ENCODE assay signal across 29 mouse cellular contexts in genomic region chr5:121342490-121342889, GRCm38 (mm10). TPM values are rescaled to one million over a fixed set of nuclear protein-coding genes. Genes with fewer than 3 reads are reported as not detected.
DNase-seq lines count a peak whose midpoint lies in the region; ATAC-seq and TF ChIP-seq lines count a peak whose summit lies in the region.
"Had no signal": no experiment of that assay in that cellular context is flagged by ENCODE, and none has a peak within 500 bp of the region (broad histone marks: within the 10 kb centered on the region; RNA-seq: fewer than 3 reads in every experiment).

No protein-coding gene starts in this region.

- intact Hi-C loops in left cerebral cortex, adult 2 months (cut with DNase I): no loop called here
- intact Hi-C loops in left cerebral cortex, postnatal 10 days (cut with DNase I): no loop called here

- no peak; the same call in 1 of the 2 replicates for TF ChIP-seq CTCF in left cerebral cortex, adult 2 months (IDR thresholded peaks at IDR 0.05)

- peaks cover 26% of the 10 kb centered on the region for H3K4me1 ChIP-seq in limb, embryonic 10.5 days
- H3K4me1 ChIP-seq: heart, embryonic 15.5 days; midbrain, embryonic 13.5 days; neural tube, embryonic 13.5 days had no signal

- WGBS in limb, embryonic 10.5 days: 93% methylated on average over 11 of the region's 11 CpGs

- peak overlapping the region; percentile 22; the same call in 1 of the 2 replicates for H3K27ac ChIP-seq in left cerebral cortex, adult 2 months
- H3K27ac ChIP-seq in limb, embryonic 10.5 days: 0 out of 2 replicates have a peak overlapping the region, but pooled peaks have one; percentile 1
- H3K27ac ChIP-seq: heart, embryonic 10.5 days; heart, embryonic 15.5 days; hindbrain, embryonic 12.5 days; hindbrain, postnatal 0 days; intestine, embryonic 15.5 days; limb, embryonic 13.5 days; liver, embryonic 14.5 days; midbrain, embryonic 13.5 days; neural tube, embryonic 13.5 days had no signal

- ATAC-seq in cerebellum, adult (ENCODE audit: insufficient number of reproducible peaks, low FRiP score, low TSS enrichment): no peak
- no peak for ATAC-seq in megakaryocyte-erythroid progenitor cell, adult 5-6 weeks (replicated peaks; ENCODE audit: low FRiP score, low TSS enrichment, poor library complexity, severe bottlenecking)
- ATAC-seq: CD4-positive, CD25-positive, alpha-beta regulatory T cell, adult 4 months; forebrain, postnatal 0 days; hindbrain, postnatal 0 days; intestine, embryonic 15.5 days; midbrain, embryonic 13.5 days had no signal

- H3K4me3 ChIP-seq in left cerebral cortex, adult 2 months: no peak overlapping the region
- no peak overlapping the region for H3K4me3 ChIP-seq in limb, embryonic 10.5 days
- H3K4me3 ChIP-seq: erythroblast, embryonic 14.5 days; heart, embryonic 10.5 days; heart, embryonic 15.5 days; hindbrain, embryonic 12.5 days; intestine, embryonic 15.5 days; limb, embryonic 13.5 days; midbrain, embryonic 13.5 days; neural tube, embryonic 13.5 days had no signal

- H3K9me3 ChIP-seq in limb, embryonic 10.5 days (replicated peaks): no peaks in the 10 kb centered on the region
- H3K9me3 ChIP-seq: heart, embryonic 10.5 days; heart, embryonic 15.5 days; hindbrain, embryonic 12.5 days; intestine, embryonic 15.5 days; limb, embryonic 13.5 days; midbrain, embryonic 13.5 days; neural tube, embryonic 13.5 days had no signal

- peak; percentile 60 for DNase-seq in cerebellum, adult 9-10 months
- DNase-seq in left cerebral cortex, adult 2 months (ENCODE audit: extremely low spot score in 1 of 2, low spot score in 2 of 2): no peak
- no peak for DNase-seq in left cerebral cortex, postnatal 10 days (ENCODE audit: extremely low spot score in 1 of 2, low spot score in 2 of 2)
- peak; percentile 69 for DNase-seq in brain, adult 2 months (ENCODE audit: low read depth, low spot score)
- no peak for DNase-seq in limb, embryonic 10.5 days (ENCODE audit: low spot score)
- DNase-seq: adrenal gland, adult 2 months; adrenal gland, postnatal 36 days; forebrain, postnatal 0 days; gastrocnemius, postnatal 14 days; kidney, adult 2 months; kidney, postnatal 36 days; layer of hippocampus, postnatal 36 days; lung, embryonic 14.5 days; lung, postnatal 14 days; thymus, adult 2 months; thymus, postnatal 36 days had no signal

- no peaks in the 10 kb centered on the region for H3K27me3 ChIP-seq in limb, embryonic 10.5 days (ENCODE audit: low read depth, poor library complexity, severe bottlenecking)
- H3K27me3 ChIP-seq: heart, embryonic 15.5 days; hindbrain, embryonic 12.5 days; intestine, embryonic 15.5 days; limb, embryonic 13.5 days; midbrain, embryonic 13.5 days; neural tube, embryonic 13.5 days had no signal

- H3K36me3 ChIP-seq in limb, embryonic 10.5 days: peaks cover 83% of the 10 kb centered on the region

RNA-seq across cellular contexts. Expression of gene Trafd1, which starts 42.9 kb away (rescaled TPM):
- total RNA-seq in left cerebral cortex, adult 2 months (2021): 10 to 100 TPM; 78.9 to 81.2 TPM
- total RNA-seq in left cerebral cortex, postnatal 10 days (2021): 100 to 1,000 TPM in 1 of 2 experiments, 10 to 100 TPM in 1; 97.9 to 105 TPM
- 50.4 and 67.7 TPM in 2 replicates for polyA plus RNA-seq in limb, embryonic 10.5 days (2016; fragmentation: Nextera tagmentation; extraction: Ambion mirVana)
- 41.4 and 52.5 TPM in 2 replicates for total RNA-seq in megakaryocyte-erythroid progenitor cell, adult 5-6 weeks (2014; fragmentation: Nextera tagmentation)
- total RNA-seq in megakaryocyte-erythroid progenitor cell, adult 5-6 weeks (2017): 15.5 and 39.2 TPM in 2 replicates

RNA-seq across cellular contexts. Expression of gene Naa25, which starts 55.2 kb away (rescaled TPM):
- 10 to 100 TPM; 42.9 to 43.3 TPM for total RNA-seq in left cerebral cortex, adult 2 months (2021)
- total RNA-seq in left cerebral cortex, postnatal 10 days (2021): 10 to 100 TPM; 48.3 to 50.1 TPM
- polyA plus RNA-seq in limb, embryonic 10.5 days (2016; fragmentation: Nextera tagmentation; extraction: Ambion mirVana): 47.0 and 52.8 TPM in 2 replicates
- total RNA-seq in megakaryocyte-erythroid progenitor cell, adult 5-6 weeks (2014; fragmentation: Nextera tagmentation): 45.2 and 47.0 TPM in 2 replicates
- total RNA-seq in megakaryocyte-erythroid progenitor cell, adult 5-6 weeks (2017): 78.7 and 127 TPM in 2 replicates

Comparison
In these comparisons a context has a peak if more than half of its experiments do, and no peak if none do; other contexts are left out.
1. DNase-seq: peak in cerebellum, adult 9-10 months (single experiment) and brain, adult 2 months (single experiment); none in left cerebral cortex, adult 2 months (0 of 2), left cerebral cortex, postnatal 10 days (0 of 2) and limb, embryonic 10.5 days (single experiment).